Mouse (Mus musculus) E14TG2a.4 (cell line): ENCODE measurements at regions not wholly inside any gene's neighbourhood (a gene's known extent, or its start where the extent isn't known, plus 50 kb on each side); places are given as distances from the start of the nearest gene placed in this dataset.

Experiments used
- CTCF ChIP-seq: conservative IDR thresholded peaks from 2 replicates; pipeline ENCODE4 v1.5.1; 2014; ENCODE audit warnings: low read length
- NANOG ChIP-seq: IDR thresholded peaks from 2 replicates; pipeline ENCODE4 v1.6.1; 2014; ENCODE audit warnings: borderline replicate concordance, low read length, mixed read lengths
- POU5F1 ChIP-seq: IDR thresholded peaks from 2 replicates; pipeline ENCODE4 v1.6.1; 2014; ENCODE audit warnings: low read length, borderline replicate concordance

- TF ChIP-seq CTCF (no peak), NANOG (no peak), POU5F1 (no peak)
Observed at GRCm38 (mm10) chr12:17601245-17602023, 56.8 kb downstream of the Odc1 start.
